Mouse (Mus musculus): ENCODE data around the gene Msrb1. TPM values are rescaled to one million over a fixed set of nuclear protein-coding genes. Genes with fewer than 3 reads are reported as not detected.

Msrb1 gene
- polyA plus RNA-seq, 1 experiment from 2014 or later, result 19.9 TPM

DNA sequence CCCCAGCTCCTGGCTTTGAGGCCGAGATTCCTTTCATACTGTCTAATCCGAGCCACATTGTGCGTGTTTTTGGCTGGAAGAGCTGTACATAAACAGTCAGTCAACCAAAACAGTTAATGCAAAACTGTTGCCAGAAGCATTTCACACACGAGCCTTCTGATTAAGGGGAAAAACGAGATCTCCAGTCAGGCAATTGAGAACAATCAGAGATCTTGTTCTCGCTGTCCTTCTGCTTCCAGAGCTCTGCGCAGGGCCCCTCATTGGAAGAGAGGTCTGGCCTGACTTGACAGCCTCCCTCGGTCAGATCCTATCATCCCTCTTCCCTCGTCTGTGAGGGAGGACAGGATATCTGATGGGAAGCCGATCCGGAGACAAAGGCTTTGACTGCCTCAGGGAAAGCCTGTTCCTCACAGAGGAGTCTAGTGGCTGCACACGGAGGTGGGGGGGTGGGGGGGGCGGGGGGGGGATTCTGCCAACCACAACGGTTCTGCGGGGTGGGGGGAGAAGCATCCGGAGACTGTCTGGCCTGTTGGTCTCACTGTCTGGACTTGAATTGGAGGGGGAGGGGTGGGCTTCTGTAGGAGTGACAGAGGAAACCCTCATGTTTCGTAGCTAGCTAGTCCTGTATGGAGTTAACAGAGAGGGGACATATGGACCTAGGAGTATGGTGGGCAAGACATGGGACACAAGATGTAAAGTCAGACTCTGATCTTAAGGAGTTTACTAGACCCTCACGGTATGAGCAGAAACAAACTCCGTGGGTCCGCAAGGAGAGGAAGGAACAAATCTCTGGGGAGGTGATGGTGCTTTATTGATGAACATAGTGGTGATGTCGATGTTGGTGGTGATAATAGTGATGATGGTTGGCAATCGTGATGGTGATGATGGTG lies 28.8 kb downstream of the Msrb1 start:
- Histone ChIP-seq H3K27me3 (ENCODE audit: low read depth, poor library complexity, severe bottlenecking) (peaks cover 17% of the 10 kb centered on the region; the same call in 1 of the 2 replicates), H3K36me3 (no peaks in the 10 kb centered on the region), H3K9me3 (replicated peaks) (no peaks in the 10 kb centered on the region), H3K4me3 (no peak overlapping the region), H3K4me1 (peaks cover 57% of the 10 kb centered on the region), H3K27ac (peak overlapping the region; percentile 59; the same call in 1 of the 2 replicates)
- no peak for DNase-seq (ENCODE audit: low spot score)
- WGBS, result 57% methylated on average over 22 of the region's 22 CpGs

DNA sequence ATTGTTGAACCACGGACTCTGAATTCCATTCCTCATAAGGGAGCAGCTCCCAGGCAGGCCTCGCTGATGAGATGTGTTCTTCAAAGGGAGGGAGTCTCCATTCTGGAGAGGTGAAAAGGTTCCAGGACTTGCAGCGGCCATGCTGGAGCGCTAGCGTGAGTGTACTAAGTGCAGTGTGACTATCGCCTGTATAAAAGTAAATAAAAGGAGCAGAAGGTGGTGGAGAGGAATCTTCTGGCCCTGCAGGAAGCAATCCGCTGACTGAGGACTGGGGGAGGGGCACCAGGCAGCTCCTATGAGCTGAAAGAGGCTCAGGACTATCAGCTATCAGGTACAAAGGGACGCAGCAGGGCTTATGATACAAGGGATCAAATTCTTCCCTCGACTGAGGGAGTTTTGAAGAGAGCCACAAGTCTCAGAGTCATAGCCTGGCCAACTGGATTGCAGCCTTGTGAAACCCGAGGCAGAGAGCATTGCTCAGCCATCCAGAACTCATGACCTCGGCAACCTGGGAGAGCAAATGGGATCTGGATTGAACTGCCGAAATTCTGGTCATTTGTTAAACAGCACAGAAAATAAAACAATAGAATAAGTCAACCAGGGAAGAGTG lies 29.9 kb downstream of the Msrb1 start:
- no peak for DNase-seq (ENCODE audit: low spot score)
- WGBS, result 35% methylated on average over 12 of the region's 12 CpGs
- no peaks in the 10 kb centered on the region for H3K36me3 ChIP-seq
- no peak overlapping the region for H3K27ac ChIP-seq
- H3K4me3 ChIP-seq, result no peak overlapping the region
- peaks cover 49% of the 10 kb centered on the region for H3K4me1 ChIP-seq
- H3K27me3 ChIP-seq (ENCODE audit: low read depth, poor library complexity, severe bottlenecking), result peaks cover 17% of the 10 kb centered on the region; the same call in 1 of the 2 replicates
- no peaks in the 10 kb centered on the region for H3K9me3 ChIP-seq (replicated peaks)

DNA sequence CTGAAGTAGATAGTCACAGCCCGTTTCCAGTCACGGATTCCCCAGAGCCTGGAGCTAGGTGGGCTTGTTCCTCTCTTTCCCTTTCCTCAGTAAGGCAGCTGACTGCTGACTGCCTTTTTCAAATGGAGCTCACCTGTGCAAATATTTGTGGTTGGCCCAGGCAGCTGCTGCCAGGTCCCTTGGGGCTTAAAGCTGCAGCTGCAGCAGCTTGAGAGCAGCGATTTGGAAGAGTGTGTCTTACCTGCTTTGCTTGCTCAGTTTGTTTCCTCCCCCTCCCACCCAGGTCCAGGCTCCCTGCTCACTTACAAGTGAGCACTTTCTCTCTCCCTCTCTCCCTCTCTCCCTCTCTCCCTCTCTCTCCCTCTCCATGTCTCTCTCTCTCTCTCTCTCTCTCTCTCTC lies 32.7 kb downstream of the Msrb1 start:
- no peaks in the 10 kb centered on the region for H3K9me3 ChIP-seq (replicated peaks)
- H3K4me3 ChIP-seq, result no peak overlapping the region
- DNase-seq (ENCODE audit: low spot score), result no peak
- peaks cover 37% of the 10 kb centered on the region for H3K4me1 ChIP-seq
- peaks cover 17% of the 10 kb centered on the region; the same call in 1 of the 2 replicates for H3K27me3 ChIP-seq (ENCODE audit: low read depth, poor library complexity, severe bottlenecking)
- no peaks in the 10 kb centered on the region for H3K36me3 ChIP-seq
- 50% methylated on average over 3 of the region's 3 CpGs for WGBS
- no peak overlapping the region for H3K27ac ChIP-seq

DNA sequence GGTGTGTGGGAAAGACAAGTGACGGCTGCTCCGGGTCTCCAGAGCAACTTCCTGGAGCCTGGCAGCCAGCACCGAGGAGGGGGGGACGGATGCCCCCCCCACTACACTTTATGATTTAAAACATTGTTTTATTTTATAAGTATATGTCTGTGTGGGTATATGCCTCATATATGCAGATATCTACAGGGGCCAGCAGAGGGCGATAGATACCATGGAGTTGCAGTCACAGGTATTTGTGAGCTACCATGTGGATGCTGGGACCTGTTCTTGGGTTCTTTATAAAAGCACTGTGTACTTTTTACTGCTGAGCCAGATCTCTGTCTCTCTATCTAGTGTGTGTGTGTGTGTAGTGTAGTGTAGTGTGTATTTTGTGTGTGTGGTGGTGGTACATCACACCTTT lies 36.8 kb downstream of the Msrb1 start:
- no peaks in the 10 kb centered on the region for H3K9me3 ChIP-seq (replicated peaks)
- WGBS, result 83% methylated on average over 5 of the region's 5 CpGs

DNA sequence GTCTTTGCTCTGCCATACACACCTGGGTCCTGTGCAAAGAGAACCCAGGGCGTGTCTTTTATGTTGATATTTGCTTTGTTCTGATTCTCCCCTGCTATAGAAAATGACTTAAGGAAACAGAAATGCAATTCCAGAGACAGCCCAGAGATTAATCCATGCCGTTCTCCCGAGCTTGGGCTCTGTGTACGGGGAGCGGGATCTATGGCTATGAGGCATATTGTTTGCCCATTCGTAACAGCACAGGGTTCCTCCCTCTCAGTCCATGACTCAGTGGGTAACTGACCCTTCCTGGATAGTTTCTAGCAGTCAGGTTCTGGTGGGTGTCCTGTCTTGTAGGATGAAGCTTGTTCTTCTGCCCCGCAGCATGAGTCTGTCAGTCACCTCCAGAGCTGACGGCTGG lies 38.7 kb downstream of the Msrb1 start:
- Histone ChIP-seq H3K36me3 (no peaks in the 10 kb centered on the region), H3K4me1 (peaks cover 9% of the 10 kb centered on the region), H3K9me3 (replicated peaks) (no peaks in the 10 kb centered on the region), H3K4me3 (no peak overlapping the region), H3K27me3 (ENCODE audit: low read depth, poor library complexity, severe bottlenecking) (no peaks in the 10 kb centered on the region), H3K27ac (no peak overlapping the region)
- DNase-seq (ENCODE audit: low spot score), result no peak
- WGBS, result 87% methylated on average over 8 of the region's 8 CpGs

More for the DNA sequence above, 36.8 kb downstream of the Msrb1 start:
- Histone ChIP-seq H3K4me1 (peaks cover 23% of the 10 kb centered on the region), H3K27me3 (ENCODE audit: low read depth, poor library complexity, severe bottlenecking) (peaks cover 13% of the 10 kb centered on the region; the same call in 1 of the 2 replicates), H3K4me3 (no peak overlapping the region), H3K27ac (no peak overlapping the region), H3K36me3 (no peaks in the 10 kb centered on the region)
- DNase-seq (ENCODE audit: low spot score), result no peak

DNA sequence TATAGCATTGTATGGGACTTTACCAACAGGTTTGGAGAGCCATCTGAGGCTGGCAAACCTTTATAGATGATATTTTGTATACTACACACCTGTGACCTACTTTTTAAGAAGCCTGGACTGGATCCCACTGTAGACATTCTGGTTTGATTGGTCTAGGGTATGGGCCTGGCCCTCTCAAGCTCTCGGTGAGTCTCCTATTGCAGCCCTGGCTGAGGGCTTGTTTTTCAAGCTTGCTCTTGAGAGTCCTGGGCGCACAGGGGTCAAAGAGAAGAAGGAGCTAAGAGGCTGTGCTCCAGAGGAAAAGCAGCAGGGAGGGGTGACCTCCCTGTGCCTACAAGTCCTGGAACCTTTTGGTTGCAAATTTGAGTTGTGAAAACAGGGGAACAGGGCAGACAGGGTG lies 40.6 kb downstream of the Msrb1 start:
- H3K4me3 ChIP-seq, result no peak overlapping the region
- peaks cover 9% of the 10 kb centered on the region for H3K4me1 ChIP-seq
- no peaks in the 10 kb centered on the region for H3K36me3 ChIP-seq
- no peak for DNase-seq (ENCODE audit: low spot score)
- 79% methylated on average over 2 of the region's 2 CpGs for WGBS
- no peak overlapping the region for H3K27ac ChIP-seq
- H3K27me3 ChIP-seq (ENCODE audit: low read depth, poor library complexity, severe bottlenecking), result no peaks in the 10 kb centered on the region
- H3K9me3 ChIP-seq (replicated peaks), result no peaks in the 10 kb centered on the region

DNA sequence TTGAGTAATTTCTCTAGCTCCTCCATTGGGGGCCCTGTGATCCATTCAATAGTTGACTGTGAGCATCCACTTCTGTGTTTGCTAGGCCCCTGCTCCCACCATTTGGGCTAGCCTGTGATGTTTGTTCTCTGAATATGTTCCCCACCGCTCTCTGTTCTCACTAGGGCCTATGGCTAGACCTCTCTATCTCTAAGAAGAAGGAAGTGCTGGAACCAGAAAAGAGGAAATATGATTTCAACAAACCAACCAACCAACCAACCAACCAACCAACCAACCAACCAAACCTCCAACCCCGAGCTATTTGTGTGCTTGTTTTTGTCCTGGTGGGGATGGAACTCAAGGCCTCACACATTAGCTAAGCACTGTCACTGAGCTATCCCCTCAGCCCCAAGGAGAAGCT lies 44.4 kb downstream of the Msrb1 start:
- Histone ChIP-seq H3K9me3 (replicated peaks) (no peaks in the 10 kb centered on the region), H3K4me1 (no peaks in the 10 kb centered on the region), H3K4me3 (no peak overlapping the region), H3K36me3 (no peaks in the 10 kb centered on the region), H3K27ac (no peak overlapping the region), H3K27me3 (ENCODE audit: low read depth, poor library complexity, severe bottlenecking) (no peaks in the 10 kb centered on the region)
- no peak for DNase-seq (ENCODE audit: low spot score)
- WGBS, result 85% methylated on average over 2 of the region's 2 CpGs

DNA sequence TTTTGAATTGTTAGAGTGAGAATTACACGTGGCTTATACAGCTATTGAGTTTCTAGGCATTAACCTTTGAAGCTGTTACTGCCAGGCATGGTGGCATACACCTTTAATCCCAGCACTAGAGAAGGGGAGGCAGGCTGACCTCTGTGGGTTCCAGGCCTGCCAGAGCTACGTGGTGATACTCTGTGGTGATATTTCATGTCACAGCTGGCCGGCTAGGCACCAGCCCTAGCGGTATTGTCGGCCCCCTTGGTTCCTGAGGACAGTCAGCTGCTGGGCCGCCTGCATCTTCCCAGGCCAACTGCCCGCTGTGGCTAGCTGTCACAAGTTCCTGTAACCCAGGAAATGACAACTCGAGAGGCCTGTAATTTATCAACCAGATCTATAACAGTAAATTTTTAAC lies 55.7 kb downstream of the Msrb1 start:
- no peak overlapping the region for H3K4me3 ChIP-seq
- H3K36me3 ChIP-seq, result no peaks in the 10 kb centered on the region
- WGBS, result 65% methylated on average over 8 of the region's 8 CpGs
- no peaks in the 10 kb centered on the region for H3K9me3 ChIP-seq (replicated peaks)
- H3K27ac ChIP-seq, result no peak overlapping the region
- no peaks in the 10 kb centered on the region for H3K4me1 ChIP-seq
- H3K27me3 ChIP-seq (ENCODE audit: low read depth, poor library complexity, severe bottlenecking), result peaks cover 6% of the 10 kb centered on the region; the same call in 1 of the 2 replicates
- DNase-seq (ENCODE audit: low spot score), result no peak

Other genes with a start within 250 kb of the Msrb1 start
- gene Caskin1, start 248.0 kb upstream of the Msrb1 start, polyA plus RNA-seq (2016; fragmentation: Nextera tagmentation; extraction: Ambion mirVana), result 1.4 and 3.6 TPM in 2 replicates
- 125 and 136 TPM in 2 replicates for gene Traf7, start 208.7 kb upstream of the Msrb1 start, polyA plus RNA-seq (2016; fragmentation: Nextera tagmentation; extraction: Ambion mirVana)
- 2.4 and 3.8 TPM in 2 replicates for gene Rab26, start 202.4 kb upstream of the Msrb1 start, polyA plus RNA-seq (2016; fragmentation: Nextera tagmentation; extraction: Ambion mirVana)
- gene Pkd1, start 186.8 kb upstream of the Msrb1 start, polyA plus RNA-seq (2016; fragmentation: Nextera tagmentation; extraction: Ambion mirVana), result 18.9 and 24.7 TPM in 2 replicates
- 63.2 and 79.5 TPM in 2 replicates for gene Tsc2, start 104.0 kb upstream of the Msrb1 start, polyA plus RNA-seq (2016; fragmentation: Nextera tagmentation; extraction: Ambion mirVana)
- 27.5 and 31.2 TPM in 2 replicates for gene Nthl1, start 104.0 kb upstream of the Msrb1 start, polyA plus RNA-seq (2016; fragmentation: Nextera tagmentation; extraction: Ambion mirVana)
- gene Slc9a3r2, start 86.3 kb upstream of the Msrb1 start, polyA plus RNA-seq (2016; fragmentation: Nextera tagmentation; extraction: Ambion mirVana), result 47.2 and 57.1 TPM in 2 replicates
- 0.88 and 1.1 TPM in 2 replicates for gene Npw, start 78.2 kb upstream of the Msrb1 start, polyA plus RNA-seq (2016; fragmentation: Nextera tagmentation; extraction: Ambion mirVana)
- 34.5 and 36.7 TPM in 2 replicates for gene Zfp598, start 67.0 kb upstream of the Msrb1 start, polyA plus RNA-seq (2016; fragmentation: Nextera tagmentation; extraction: Ambion mirVana)
- gene Syngr3, start 46.7 kb upstream of the Msrb1 start, polyA plus RNA-seq (2016; fragmentation: Nextera tagmentation; extraction: Ambion mirVana), result 5.2 and 7.0 TPM in 2 replicates
- 52.9 and 61.2 TPM in 2 replicates for gene Gfer, start 40.5 kb upstream of the Msrb1 start, polyA plus RNA-seq (2016; fragmentation: Nextera tagmentation; extraction: Ambion mirVana)
- 0.59 and 2.3 TPM in 2 replicates for gene Noxo1, start 40.4 kb upstream of the Msrb1 start, polyA plus RNA-seq (2016; fragmentation: Nextera tagmentation; extraction: Ambion mirVana)
- 165 and 183 TPM in 2 replicates for gene Tbl3, start 29.0 kb upstream of the Msrb1 start, polyA plus RNA-seq (2016; fragmentation: Nextera tagmentation; extraction: Ambion mirVana)
- 0.21 and 0.38 TPM in 2 replicates for gene Rnf151, start 18.6 kb upstream of the Msrb1 start, polyA plus RNA-seq (2016; fragmentation: Nextera tagmentation; extraction: Ambion mirVana)
- 1,693 and 2,093 TPM in 2 replicates for gene Rps2, start 18.5 kb upstream of the Msrb1 start, polyA plus RNA-seq (2016; fragmentation: Nextera tagmentation; extraction: Ambion mirVana)
- gene Ndufb10, start 12.2 kb upstream of the Msrb1 start, polyA plus RNA-seq (2016; fragmentation: Nextera tagmentation; extraction: Ambion mirVana), result 202 and 204 TPM in 2 replicates
- gene Rpl3l, start 8.8 kb upstream of the Msrb1 start, polyA plus RNA-seq (2016; fragmentation: Nextera tagmentation; extraction: Ambion mirVana), result 0.15 TPM in 1 of 2 replicates, not detected in the other
- gene Hs3st6, start 16.3 kb downstream of the Msrb1 start, polyA plus RNA-seq (2016; fragmentation: Nextera tagmentation; extraction: Ambion mirVana), result 3.2 and 4.2 TPM in 2 replicates
- gene Meiob, start 67.6 kb downstream of the Msrb1 start, polyA plus RNA-seq (2016; fragmentation: Nextera tagmentation; extraction: Ambion mirVana), result not detected in 2 replicates
- 26.0 and 28.0 TPM in 2 replicates for gene Hagh, start 103.5 kb downstream of the Msrb1 start, polyA plus RNA-seq (2016; fragmentation: Nextera tagmentation; extraction: Ambion mirVana)
- 14.5 and 17.6 TPM in 2 replicates for gene Fahd1, start 113.7 kb downstream of the Msrb1 start, polyA plus RNA-seq (2016; fragmentation: Nextera tagmentation; extraction: Ambion mirVana)
- gene Igfals, start 129.4 kb downstream of the Msrb1 start, polyA plus RNA-seq (2016; fragmentation: Nextera tagmentation; extraction: Ambion mirVana), result 0.55 and 0.84 TPM in 2 replicates
- gene Nubp2, start 149.7 kb downstream of the Msrb1 start, polyA plus RNA-seq (2016; fragmentation: Nextera tagmentation; extraction: Ambion mirVana), result 72.7 and 79.7 TPM in 2 replicates
- 48.0 and 50.8 TPM in 2 replicates for gene Spsb3, start 150.0 kb downstream of the Msrb1 start, polyA plus RNA-seq (2016; fragmentation: Nextera tagmentation; extraction: Ambion mirVana)
- 22.1 and 30.6 TPM in 2 replicates for gene Eme2, start 158.4 kb downstream of the Msrb1 start, polyA plus RNA-seq (2016; fragmentation: Nextera tagmentation; extraction: Ambion mirVana)
- 104 and 105 TPM in 2 replicates for gene Mrps34, start 158.5 kb downstream of the Msrb1 start, polyA plus RNA-seq (2016; fragmentation: Nextera tagmentation; extraction: Ambion mirVana)
- gene Nme3, start 159.9 kb downstream of the Msrb1 start, polyA plus RNA-seq (2016; fragmentation: Nextera tagmentation; extraction: Ambion mirVana), result 43.6 and 47.0 TPM in 2 replicates
- 32.1 and 39.3 TPM in 2 replicates for gene Mapk8ip3, start 200.3 kb downstream of the Msrb1 start, polyA plus RNA-seq (2016; fragmentation: Nextera tagmentation; extraction: Ambion mirVana)
- gene Jpt2, start 224.0 kb downstream of the Msrb1 start, polyA plus RNA-seq (2016; fragmentation: Nextera tagmentation; extraction: Ambion mirVana), result 369 and 370 TPM in 2 replicates

Measured in limb, embryonic 10.5 days (tissue).